Mouse (Mus musculus): Measurements from ENCODE around the gene Vgf. TPM values are rescaled to one million over a fixed set of nuclear protein-coding genes. Genes with fewer than 3 reads are reported as not detected.

Vgf gene
- polyA plus RNA-seq, 1 experiment: 0.17 TPM

GRCm38 (mm10) chr5:137073141-137073540 lies 46.9 kb downstream of the Vgf start:
- H3K4me1 ChIP-seq (ENCODE audit: control insufficient read depth): peaks cover 33% of the 10 kb centered on the region
- H3K36me3 ChIP-seq (ENCODE audit: control insufficient read depth): no peaks in the 10 kb centered on the region
- H3K27me3 ChIP-seq (ENCODE audit: control insufficient read depth): peaks cover 20% of the 10 kb centered on the region
- TF ChIP-seq GATA1 (IDR thresholded peaks at IDR 0.05; ENCODE audit: low read length) (no peak), TAL1 (IDR thresholded peaks at IDR 0.05; ENCODE audit: low read length) (no peak)
- no peak overlapping the region for H3K4me3 ChIP-seq (replicated peaks)
- H3K9me3 ChIP-seq (ENCODE audit: control insufficient read depth, low read length): no peaks in the 10 kb centered on the region

GRCm38 (mm10) chr5:137074191-137074651 lies 48.0 kb downstream of the Vgf start:
- Histone ChIP-seq H3K27me3 (ENCODE audit: control insufficient read depth) (peaks cover 20% of the 10 kb centered on the region), H3K9me3 (ENCODE audit: control insufficient read depth, low read length) (no peaks in the 10 kb centered on the region), H3K4me3 (replicated peaks) (no peak overlapping the region), H3K4me1 (ENCODE audit: control insufficient read depth) (peaks cover 35% of the 10 kb centered on the region), H3K36me3 (ENCODE audit: control insufficient read depth) (no peaks in the 10 kb centered on the region)
- TF ChIP-seq GATA1 (IDR thresholded peaks at IDR 0.05; ENCODE audit: low read length): no peak
- no peak for TF ChIP-seq TAL1 (IDR thresholded peaks at IDR 0.05; ENCODE audit: low read length)

- Histone ChIP-seq H3K9me3 (ENCODE audit: control insufficient read depth, low read length) (no peaks in the 10 kb centered on the region), H3K36me3 (ENCODE audit: control insufficient read depth) (no peaks in the 10 kb centered on the region), H3K27me3 (ENCODE audit: control insufficient read depth) (peaks cover 9% of the 10 kb centered on the region), H3K4me1 (ENCODE audit: control insufficient read depth) (peaks cover 37% of the 10 kb centered on the region), H3K4me3 (replicated peaks) (no peak overlapping the region)
- TF ChIP-seq TAL1 (IDR thresholded peaks at IDR 0.05; ENCODE audit: low read length) (no peak), GATA1 (IDR thresholded peaks at IDR 0.05; ENCODE audit: low read length) (no peak)
Observed at GRCm38 (mm10) chr5:137075726-137076125, 49.5 kb downstream of the Vgf start.

GRCm38 (mm10) chr5:137076191-137076930 lies 50.2 kb downstream of the Vgf start:
- TF ChIP-seq GATA1 (IDR thresholded peaks at IDR 0.05; ENCODE audit: low read length): no peak
- TF ChIP-seq TAL1 (IDR thresholded peaks at IDR 0.05; ENCODE audit: low read length): no peak
- Histone ChIP-seq H3K4me3 (replicated peaks) (no peak overlapping the region), H3K4me1 (ENCODE audit: control insufficient read depth) (peaks cover 37% of the 10 kb centered on the region), H3K36me3 (ENCODE audit: control insufficient read depth) (no peaks in the 10 kb centered on the region), H3K9me3 (ENCODE audit: control insufficient read depth, low read length) (no peaks in the 10 kb centered on the region), H3K27me3 (ENCODE audit: control insufficient read depth) (peaks cover 2% of the 10 kb centered on the region; the same call in 1 of the 2 replicates)

GRCm38 (mm10) chr5:137077187-137077586 lies 51.0 kb downstream of the Vgf start:
- H3K27me3 ChIP-seq (ENCODE audit: control insufficient read depth): no peaks in the 10 kb centered on the region; the same call in 1 of the 2 replicates
- peaks cover 35% of the 10 kb centered on the region for H3K4me1 ChIP-seq (ENCODE audit: control insufficient read depth)
- no peaks in the 10 kb centered on the region; the same call in 1 of the 2 replicates for H3K9me3 ChIP-seq (ENCODE audit: control insufficient read depth, low read length)
- no peaks in the 10 kb centered on the region for H3K36me3 ChIP-seq (ENCODE audit: control insufficient read depth)
- TF ChIP-seq TAL1 (IDR thresholded peaks at IDR 0.05; ENCODE audit: low read length): no peak
- no peak for TF ChIP-seq GATA1 (IDR thresholded peaks at IDR 0.05; ENCODE audit: low read length)
- no peak overlapping the region for H3K4me3 ChIP-seq (replicated peaks)

- TF ChIP-seq TAL1 (IDR thresholded peaks at IDR 0.05; ENCODE audit: low read length) (no peak), GATA1 (IDR thresholded peaks at IDR 0.05; ENCODE audit: low read length) (no peak)
- Histone ChIP-seq H3K27me3 (ENCODE audit: control insufficient read depth) (no peaks in the 10 kb centered on the region), H3K36me3 (ENCODE audit: control insufficient read depth) (no peaks in the 10 kb centered on the region), H3K4me3 (replicated peaks) (no peak overlapping the region), H3K4me1 (ENCODE audit: control insufficient read depth) (peaks cover 28% of the 10 kb centered on the region), H3K9me3 (ENCODE audit: control insufficient read depth, low read length) (no peaks in the 10 kb centered on the region; the same call in 1 of the 2 replicates)
Observed at GRCm38 (mm10) chr5:137078041-137078440, 51.8 kb downstream of the Vgf start.

- Histone ChIP-seq H3K4me3 (replicated peaks) (no peak overlapping the region), H3K9me3 (ENCODE audit: control insufficient read depth, low read length) (no peaks in the 10 kb centered on the region; the same call in 1 of the 2 replicates), H3K4me1 (ENCODE audit: control insufficient read depth) (peaks cover 29% of the 10 kb centered on the region), H3K36me3 (ENCODE audit: control insufficient read depth) (no peaks in the 10 kb centered on the region), H3K27me3 (ENCODE audit: control insufficient read depth) (no peaks in the 10 kb centered on the region)
- TF ChIP-seq GATA1 (IDR thresholded peaks at IDR 0.05; ENCODE audit: low read length) (no peak), TAL1 (IDR thresholded peaks at IDR 0.05; ENCODE audit: low read length) (no peak)
Observed at GRCm38 (mm10) chr5:137078616-137079015, 52.4 kb downstream of the Vgf start.

GRCm38 (mm10) chr5:137079849-137080248 lies 53.7 kb downstream of the Vgf start:
- Histone ChIP-seq H3K9me3 (ENCODE audit: control insufficient read depth, low read length) (no peaks in the 10 kb centered on the region; the same call in 1 of the 2 replicates), H3K4me3 (replicated peaks) (no peak overlapping the region), H3K27me3 (ENCODE audit: control insufficient read depth) (no peaks in the 10 kb centered on the region), H3K4me1 (ENCODE audit: control insufficient read depth) (peaks cover 36% of the 10 kb centered on the region), H3K36me3 (ENCODE audit: control insufficient read depth) (no peaks in the 10 kb centered on the region)
- TF ChIP-seq GATA1 (IDR thresholded peaks at IDR 0.05; ENCODE audit: low read length) (no peak), TAL1 (IDR thresholded peaks at IDR 0.05; ENCODE audit: low read length) (no peak)

Other genes starting within 250 kb of the Vgf start
- gene Col26a1, start 143.2 kb upstream of the Vgf start, polyA plus RNA-seq (2012): 0.02 TPM in 2 replicates
- gene Ift22, start 118.2 kb upstream of the Vgf start, polyA plus RNA-seq (2012): 0.02 and 0.24 TPM in 2 replicates
- gene Fis1, start 73.1 kb upstream of the Vgf start, polyA plus RNA-seq (2012): 325 and 364 TPM in 2 replicates
- gene Cldn15, start 59.8 kb upstream of the Vgf start, polyA plus RNA-seq (2012): 0.03 and 0.04 TPM in 2 replicates
- 1.8 and 3.6 TPM in 2 replicates for gene Plod3, start 39.4 kb upstream of the Vgf start, polyA plus RNA-seq (2012)
- gene Znhit1, start 38.4 kb upstream of the Vgf start, polyA plus RNA-seq (2012): 55.9 and 77.3 TPM in 2 replicates
- 11.7 and 12.6 TPM in 2 replicates for gene Ap1s1, start 19.7 kb downstream of the Vgf start, polyA plus RNA-seq (2012)
- gene Serpine1, start 45.9 kb downstream of the Vgf start, polyA plus RNA-seq (2012): not detected in 2 replicates
- 3.3 and 3.5 TPM in 2 replicates for gene Trim56, start 89.8 kb downstream of the Vgf start, polyA plus RNA-seq (2012)
- not detected in 2 replicates for gene Muc3, start 122.9 kb downstream of the Vgf start, polyA plus RNA-seq (2012)
- gene Muc3a, start 186.0 kb downstream of the Vgf start, polyA plus RNA-seq (2012): not detected in 2 replicates

Data from erythroblast, embryonic 14.5 days (primary cell).